Mouse (Mus musculus): ENCODE results near the gene Maml1. TPM values are rescaled to one million over a fixed set of nuclear protein-coding genes. Genes with fewer than 3 reads are reported as not detected.

The Maml1 gene
- total RNA-seq, 2 experiments from 2014 or later: 14.7 to 17.8 TPM

DNA sequence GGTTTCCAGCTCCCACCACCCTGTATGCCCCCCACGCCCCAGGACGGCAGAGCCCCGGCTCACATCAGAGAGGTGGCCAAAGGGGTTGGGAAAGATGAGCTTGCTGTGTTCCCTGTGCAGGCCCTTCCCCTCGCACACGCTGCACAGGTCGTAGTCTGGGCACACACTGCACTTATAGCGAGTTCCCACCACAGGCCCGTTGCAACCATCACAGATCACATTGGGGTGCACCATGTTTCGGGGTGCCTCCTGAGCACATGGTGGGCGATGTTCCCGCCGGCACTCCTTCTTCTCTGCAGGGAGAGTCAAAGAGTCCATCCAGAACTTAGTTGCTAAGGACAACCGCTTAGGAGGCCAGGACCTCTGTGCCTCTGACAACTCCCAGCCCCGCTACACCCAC, 84.8 kb downstream of the Maml1 start:
- intact Hi-C loops (cut with DNase I): no loop called here
- DNase-seq: no peak

DNA sequence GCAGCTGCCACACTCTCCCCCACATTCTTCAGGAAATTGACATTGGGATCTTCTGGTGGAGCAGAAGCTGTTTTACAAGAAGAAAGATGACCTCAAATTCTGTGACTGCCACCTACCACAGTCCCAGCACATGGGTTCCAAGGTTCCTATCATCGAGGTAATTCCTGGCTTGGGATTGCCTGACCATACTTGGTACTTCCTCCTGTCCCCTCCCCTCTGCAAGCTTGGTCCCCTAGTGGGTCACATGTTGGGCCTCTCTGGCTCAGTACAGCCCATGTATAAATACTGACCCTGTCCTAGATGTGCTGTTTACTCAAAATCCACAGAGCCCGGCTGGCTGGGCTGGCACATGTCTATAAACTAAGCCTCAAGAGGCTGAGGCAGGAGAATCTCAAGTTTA, 86.1 kb downstream of the Maml1 start:
- intact Hi-C loops (cut with DNase I): no loop called here
- no peak for DNase-seq

Small RNA genes lying within 50 kb of the gene (microRNA-seq; reads per million reads assigned to microRNA genes)
- 0.60 to 1.6 reads per million in 2 experiments for gene Mir6919

Other genes starting within 250 kb of the Maml1 start
- 10 to 100 TPM; 41.8 to 43.4 TPM for gene Tbc1d9b, start 160.9 kb downstream of the Maml1 start, total RNA-seq (2021)
- 1 to 10 TPM; 3.4 to 4.3 TPM for gene Mrnip, start 117.9 kb downstream of the Maml1 start, total RNA-seq (2021)
- gene Sqstm1, start 81.5 kb downstream of the Maml1 start, total RNA-seq (2021): 100 to 1,000 TPM; 234 to 282 TPM
- 100 to 1,000 TPM in 1 of 2 experiments, 10 to 100 TPM in 1; 97.2 to 101 TPM for gene Mgat4b, start 81.4 kb downstream of the Maml1 start, total RNA-seq (2021)
- 1 to 10 TPM; 7.4 to 8.7 TPM for gene Ltc4s, start 53.7 kb downstream of the Maml1 start, total RNA-seq (2021)
- gene Canx, start 33.4 kb upstream of the Maml1 start, total RNA-seq (2021): 100 to 1,000 TPM; 212 to 246 TPM
- gene Cby3, start 62.2 kb upstream of the Maml1 start, total RNA-seq (2021): not detected
- 100 to 1,000 TPM; 134 to 140 TPM for gene Hnrnph1, start 84.7 kb upstream of the Maml1 start, total RNA-seq (2021)
- 10 to 100 TPM; 27.1 to 27.7 TPM for gene Rufy1, start 138.8 kb upstream of the Maml1 start, total RNA-seq (2021)

Data from heart, postnatal 14 days (tissue).